Mouse (Mus musculus) liver, embryonic 13.5 days (tissue): ENCODE measurements around the gene Add2. TPM values are rescaled to one million over a fixed set of nuclear protein-coding genes. Genes with fewer than 3 reads are reported as not detected.

Experiments
- ATAC-seq: fragments of 200-750 bp; cut with Nextera tagmentation; 2 replicates; pipeline ENCODE4 v1.8.0; 2017; ENCODE audit warnings: low read depth, mild to moderate bottlenecking, moderate number of reproducible peaks, moderate library complexity
- DNase-seq: peaks from one replicate; pipeline ENCODE4 v3.0.0; 2022
- H3K27ac ChIP-seq: fragments of 300-500 bp; sonication (generic); 2 replicates; pipeline ENCODE4 v1.5.1; 2015; ENCODE audit warnings: moderate library complexity, mild to moderate bottlenecking, inconsistent platforms
- H3K27me3 ChIP-seq: fragments of 300-500 bp; sonication (generic); 2 replicates; pipeline ENCODE4 v1.6.1; 2015; ENCODE audit warnings: mild to moderate bottlenecking, inconsistent platforms
- H3K36me3 ChIP-seq: fragments of 300-500 bp; sonication (generic); 2 replicates; pipeline ENCODE4 v1.6.1; 2015; ENCODE audit warnings: mild to moderate bottlenecking, inconsistent platforms
- H3K4me1 ChIP-seq: fragments of 300-500 bp; sonication (generic); replicated peaks from 2 replicates; pipeline ENCODE4 v1.6.1; 2015; ENCODE audit warnings: inconsistent platforms
- H3K4me2 ChIP-seq: fragments of 300-500 bp; sonication (generic); 2 replicates; pipeline ENCODE4 v1.6.1; 2015; ENCODE audit warnings: inconsistent platforms, mild to moderate bottlenecking, moderate library complexity
- H3K4me3 ChIP-seq: fragments of 300-500 bp; sonication (generic); replicated peaks from 2 replicates; pipeline ENCODE4 v1.5.1; 2015; ENCODE audit warnings: mild to moderate bottlenecking, inconsistent platforms
- H3K9ac ChIP-seq: fragments of 300-500 bp; sonication (generic); 2 replicates; pipeline ENCODE4 v1.6.1; 2015; ENCODE audit warnings: mild to moderate bottlenecking, inconsistent platforms
- H3K9me3 ChIP-seq: fragments of 300-500 bp; sonication (generic); replicated peaks from 2 replicates; pipeline ENCODE4 v1.6.1; 2016; ENCODE audit warnings: inconsistent platforms
- WGBS: fragments of 180-500 bp; shearing (Covaris S2); methylation state at CpG from one replicate; pipeline ENCODE4 v1.1.7; 2015; ENCODE audit not compliant: insufficient replicate concordance; 5-methylcytosine and 5-hydroxymethylcytosine counted together
- polyA plus RNA-seq: library from polyadenylated mRNA; unstranded; fragments of >200 nt; fragmentation: Nextera tagmentation; extraction: Ambion mirVana; gene quantifications from 2 replicates; pipeline ENCODE4 v1.2.1, GENCODE M21; 2015

The Add2 gene
- polyA plus RNA-seq, 1 experiment from 2014 or later: 93.3 TPM

GRCm38 (mm10) chr6:86050586-86051268, 22.2 kb downstream of the Add2 start:
- no peak for ATAC-seq
- peaks cover 40% of the 10 kb centered on the region for H3K4me1 ChIP-seq
- no peak for DNase-seq

GRCm38 (mm10) chr6:86052032-86052459, 23.6 kb downstream of the Add2 start:
- peak; percentile 42; the same call in 1 of the 2 replicates for ATAC-seq
- peak; percentile 32 for DNase-seq
- H3K36me3 ChIP-seq: no peaks in the 10 kb centered on the region
- WGBS: 23% methylated on average over 7 of the region's 7 CpGs
- H3K4me1 ChIP-seq: peaks cover 40% of the 10 kb centered on the region
- no peak overlapping the region for H3K4me3 ChIP-seq
- H3K27ac ChIP-seq: no peak overlapping the region
- H3K4me2 ChIP-seq: no peak overlapping the region
- 0 out of 2 replicates have a peak, but pooled peaks cover 5% of the 10 kb centered on the region for H3K27me3 ChIP-seq
- H3K9ac ChIP-seq: no peak overlapping the region
- no peaks in the 10 kb centered on the region for H3K9me3 ChIP-seq

More at GRCm38 (mm10) chr6:86050586-86051268, 22.2 kb downstream of the Add2 start:
- Histone ChIP-seq H3K4me3 (no peak overlapping the region), H3K9me3 (no peaks in the 10 kb centered on the region), H3K27ac (no peak overlapping the region), H3K9ac (no peak overlapping the region), H3K27me3 (0 out of 2 replicates have a peak, but pooled peaks cover 5% of the 10 kb centered on the region), H3K4me2 (no peak overlapping the region), H3K36me3 (no peaks in the 10 kb centered on the region)
- 38% methylated on average over 6 of the region's 6 CpGs for WGBS

GRCm38 (mm10) chr6:86052556-86052955, 24.1 kb downstream of the Add2 start:
- 57% methylated on average over 4 of the region's 4 CpGs for WGBS
- H3K27me3 ChIP-seq: 0 out of 2 replicates have a peak, but pooled peaks cover 5% of the 10 kb centered on the region
- H3K36me3 ChIP-seq: no peaks in the 10 kb centered on the region
- H3K9me3 ChIP-seq: no peaks in the 10 kb centered on the region
- no peak for ATAC-seq
- no peak overlapping the region for H3K4me3 ChIP-seq
- H3K27ac ChIP-seq: no peak overlapping the region
- H3K4me1 ChIP-seq: peaks cover 40% of the 10 kb centered on the region
- DNase-seq: no peak
- no peak overlapping the region for H3K4me2 ChIP-seq
- no peak overlapping the region for H3K9ac ChIP-seq

- Histone ChIP-seq H3K9me3 (no peaks in the 10 kb centered on the region), H3K36me3 (no peaks in the 10 kb centered on the region), H3K4me1 (peaks cover 40% of the 10 kb centered on the region), H3K4me3 (no peak overlapping the region), H3K27me3 (0 out of 2 replicates have a peak, but pooled peaks cover 5% of the 10 kb centered on the region), H3K4me2 (no peak overlapping the region), H3K27ac (no peak overlapping the region), H3K9ac (no peak overlapping the region)
- DNase-seq: no peak
- no peak for ATAC-seq
- 47% methylated on average over 4 of the region's 4 CpGs for WGBS
Observed at GRCm38 (mm10) chr6:86053099-86053498, 24.6 kb downstream of the Add2 start.

GRCm38 (mm10) chr6:86053594-86053993, 25.1 kb downstream of the Add2 start:
- H3K9me3 ChIP-seq: no peaks in the 10 kb centered on the region
- DNase-seq (peak; percentile 19), ATAC-seq (peak; percentile 86)
- H3K4me3 ChIP-seq: no peak overlapping the region
- no peak overlapping the region for H3K4me2 ChIP-seq
- 0 out of 2 replicates have a peak overlapping the region, but pooled peaks have one; percentile 15 for H3K9ac ChIP-seq
- 0 out of 2 replicates have a peak, but pooled peaks cover 5% of the 10 kb centered on the region for H3K27me3 ChIP-seq
- no peaks in the 10 kb centered on the region for H3K36me3 ChIP-seq
- WGBS: 34% methylated on average over 5 of the region's 5 CpGs
- H3K27ac ChIP-seq: no peak overlapping the region
- peaks cover 40% of the 10 kb centered on the region for H3K4me1 ChIP-seq

- H3K4me3 ChIP-seq: no peak overlapping the region
- H3K27ac ChIP-seq: no peak overlapping the region
- H3K4me1 ChIP-seq: peaks cover 8% of the 10 kb centered on the region
- no peaks in the 10 kb centered on the region for H3K36me3 ChIP-seq
- 0% methylated on average over 1 of the region's 1 CpGs for WGBS
- ATAC-seq: no peak
- no peak overlapping the region for H3K4me2 ChIP-seq
- H3K27me3 ChIP-seq: peaks cover 11% of the 10 kb centered on the region; the same call in 1 of the 2 replicates
- no peak for DNase-seq
- H3K9me3 ChIP-seq: no peaks in the 10 kb centered on the region
- no peak overlapping the region for H3K9ac ChIP-seq
Observed at GRCm38 (mm10) chr6:86058475-86058874, 30.0 kb downstream of the Add2 start.

- ATAC-seq: no peak
- 17% methylated on average over 7 of the region's 7 CpGs for WGBS
- Histone ChIP-seq H3K9ac (no peak overlapping the region), H3K36me3 (no peaks in the 10 kb centered on the region), H3K9me3 (no peaks in the 10 kb centered on the region), H3K4me2 (no peak overlapping the region), H3K27ac (no peak overlapping the region), H3K4me1 (peaks cover 4% of the 10 kb centered on the region), H3K4me3 (no peak overlapping the region), H3K27me3 (peaks cover 11% of the 10 kb centered on the region; the same call in 1 of the 2 replicates)
- no peak for DNase-seq
Observed at GRCm38 (mm10) chr6:86059151-86059853, 30.8 kb downstream of the Add2 start.

- H3K4me3 ChIP-seq: no peak overlapping the region
- DNase-seq: no peak
- no peak overlapping the region for H3K4me2 ChIP-seq
- H3K9me3 ChIP-seq: no peaks in the 10 kb centered on the region
- WGBS: 84% methylated on average over 3 of the region's 3 CpGs
- H3K27me3 ChIP-seq: peaks cover 18% of the 10 kb centered on the region; the same call in 1 of the 2 replicates
- no peak overlapping the region for H3K9ac ChIP-seq
- ATAC-seq: no peak
- no peak overlapping the region for H3K27ac ChIP-seq
- H3K4me1 ChIP-seq: peaks cover 9% of the 10 kb centered on the region
- H3K36me3 ChIP-seq: no peaks in the 10 kb centered on the region
Observed at GRCm38 (mm10) chr6:86060170-86060569, 31.7 kb downstream of the Add2 start.

GRCm38 (mm10) chr6:86062226-86062625, 33.7 kb downstream of the Add2 start:
- Histone ChIP-seq H3K27ac (no peak overlapping the region), H3K9ac (no peak overlapping the region), H3K4me3 (no peak overlapping the region), H3K4me1 (peaks cover 9% of the 10 kb centered on the region), H3K4me2 (no peak overlapping the region), H3K27me3 (peaks cover 21% of the 10 kb centered on the region; the same call in 1 of the 2 replicates), H3K9me3 (no peaks in the 10 kb centered on the region), H3K36me3 (no peaks in the 10 kb centered on the region)
- 62% methylated on average over 5 of the region's 5 CpGs for WGBS
- ATAC-seq: no peak
- no peak for DNase-seq

- ATAC-seq (no peak), DNase-seq (no peak)
- Histone ChIP-seq H3K4me1 (peaks cover 9% of the 10 kb centered on the region), H3K9me3 (no peaks in the 10 kb centered on the region), H3K27me3 (peaks cover 21% of the 10 kb centered on the region; the same call in 1 of the 2 replicates), H3K9ac (no peak overlapping the region), H3K4me3 (no peak overlapping the region), H3K36me3 (no peaks in the 10 kb centered on the region), H3K4me2 (no peak overlapping the region), H3K27ac (no peak overlapping the region)
- 82% methylated on average over 2 of the region's 2 CpGs for WGBS
Observed at GRCm38 (mm10) chr6:86062684-86063083, 34.2 kb downstream of the Add2 start.

- H3K27ac ChIP-seq: no peak overlapping the region
- no peaks in the 10 kb centered on the region for H3K36me3 ChIP-seq
- no peaks in the 10 kb centered on the region for H3K9me3 ChIP-seq
- H3K9ac ChIP-seq: no peak overlapping the region
- H3K27me3 ChIP-seq: 0 out of 2 replicates have a peak, but pooled peaks cover 17% of the 10 kb centered on the region
- H3K4me3 ChIP-seq: no peak overlapping the region
- H3K4me1 ChIP-seq: peaks cover 9% of the 10 kb centered on the region
- DNase-seq (no peak), ATAC-seq (no peak)
- WGBS: 58% methylated on average over 6 of the region's 6 CpGs
- H3K4me2 ChIP-seq: no peak overlapping the region
Observed at GRCm38 (mm10) chr6:86064318-86065016, 36.0 kb downstream of the Add2 start.
